ENCODE assay signal across 20 mouse cellular contexts in genomic region chr17:12037574-12037973, GRCm38 (mm10).
DNase-seq lines count a peak whose midpoint lies in the region; ATAC-seq and TF ChIP-seq lines count a peak whose summit lies in the region.
"Had no signal": no experiment of that assay in that cellular context is flagged by ENCODE, and none has a peak within 500 bp of the region (broad histone marks: within the 10 kb centered on the region; RNA-seq: fewer than 3 reads in every experiment).

No protein-coding gene starts in this region.

- no peak overlapping the region for H3K4me3 ChIP-seq in intestine, embryonic 15.5 days (replicated peaks)
- H3K4me3 ChIP-seq in intestine, postnatal 0 days (ENCODE audit: low read depth, low read length): no peak overlapping the region
- no peak overlapping the region for H3K4me3 ChIP-seq in bone marrow, adult 2 months (replicated peaks; ENCODE audit: control insufficient read depth, low read depth, low read length)
- H3K4me3 ChIP-seq in liver, embryonic 15.5 days (replicated peaks): peak overlapping the region; percentile 47
- H3K4me3 ChIP-seq: embryonic facial prominence, embryonic 13.5 days; forebrain, embryonic 10.5 days; gastrocnemius, adult 2 months; kidney, embryonic 15.5 days; midbrain, embryonic 13.5 days; neural tube, embryonic 13.5 days had no signal

- 0 out of 2 replicates have a peak, but pooled peaks cover 2% of the 10 kb centered on the region for H3K4me1 ChIP-seq in intestine, embryonic 15.5 days (replicated peaks)
- H3K4me1 ChIP-seq in intestine, postnatal 0 days (replicated peaks; ENCODE audit: control insufficient read depth, insufficient read depth, low read length): no peaks in the 10 kb centered on the region
- H3K4me1 ChIP-seq in bone marrow, adult 2 months (ENCODE audit: control insufficient read depth, insufficient read depth, low read length): peaks cover 1% of the 10 kb centered on the region; the same call in 1 of the 2 replicates
- H3K4me1 ChIP-seq in liver, embryonic 15.5 days (replicated peaks): peaks cover 55% of the 10 kb centered on the region
- H3K4me1 ChIP-seq: neural tube, embryonic 13.5 days had no signal

- no peak overlapping the region for H3K4me2 ChIP-seq in intestine, embryonic 15.5 days (replicated peaks)
- no peak overlapping the region for H3K4me2 ChIP-seq in intestine, postnatal 0 days (replicated peaks; ENCODE audit: low read depth)
- peak overlapping the region; percentile 76 for H3K4me2 ChIP-seq in liver, embryonic 15.5 days
- H3K4me2 ChIP-seq: embryonic facial prominence, embryonic 13.5 days; kidney, embryonic 15.5 days; midbrain, embryonic 13.5 days; neural tube, embryonic 13.5 days had no signal

- no peak for TF ChIP-seq POLR2A in bone marrow, adult 2 months (IDR thresholded peaks at IDR 0.05; ENCODE audit: borderline replicate concordance, control insufficient read depth, low read depth, low read length)

- no peaks in the 10 kb centered on the region for H3K36me3 ChIP-seq in intestine, embryonic 15.5 days
- H3K36me3 ChIP-seq in intestine, postnatal 0 days (ENCODE audit: control insufficient read depth, insufficient read depth): no peaks in the 10 kb centered on the region
- no peaks in the 10 kb centered on the region for H3K36me3 ChIP-seq in liver, embryonic 15.5 days (replicated peaks)
- H3K36me3 ChIP-seq: embryonic facial prominence, embryonic 13.5 days; forebrain, embryonic 10.5 days; kidney, embryonic 15.5 days; midbrain, embryonic 13.5 days; neural tube, embryonic 13.5 days had no signal

- H3K9ac ChIP-seq in intestine, embryonic 15.5 days: no peak overlapping the region
- no peak overlapping the region for H3K9ac ChIP-seq in intestine, postnatal 0 days (ENCODE audit: low read depth, low read length)
- H3K9ac ChIP-seq in liver, embryonic 15.5 days: peak overlapping the region; percentile 58
- H3K9ac ChIP-seq: embryonic facial prominence, embryonic 13.5 days; kidney, embryonic 15.5 days; midbrain, embryonic 13.5 days; neural tube, embryonic 13.5 days had no signal

- no peaks in the 10 kb centered on the region; the same call in 1 of the 2 replicates for H3K27me3 ChIP-seq in intestine, embryonic 15.5 days (replicated peaks)
- H3K27me3 ChIP-seq in intestine, postnatal 0 days (replicated peaks; ENCODE audit: control insufficient read depth, insufficient read depth, low read length): no peaks in the 10 kb centered on the region
- peaks cover 1% of the 10 kb centered on the region; the same call in 1 of the 2 replicates for H3K27me3 ChIP-seq in liver, embryonic 15.5 days
- H3K27me3 ChIP-seq: neural tube, embryonic 13.5 days had no signal

- ATAC-seq in intestine, embryonic 15.5 days: peak; percentile 21; the same call in 1 of the 2 replicates
- ATAC-seq in intestine, postnatal 0 days: no peak
- peak; percentile 37; the same call in 1 of the 2 replicates for ATAC-seq in erythroid progenitor cell, adult 5-6 weeks (replicated peaks; ENCODE audit: low FRiP score, poor library complexity, severe bottlenecking)
- ATAC-seq in liver, embryonic 15.5 days (ENCODE audit: insufficient read depth): peak; percentile 89
- ATAC-seq: midbrain, embryonic 13.5 days had no signal

- no peak for DNase-seq in kidney, postnatal 4 days
- DNase-seq in yolk sac, embryonic 10.5 days (ENCODE audit: low spot score): no peak
- DNase-seq in T-cell, adult 2 months (ENCODE audit: low spot score): no peak
- DNase-seq: adrenal gland, adult 8-10 months; cerebellum, adult 11 months; gastrocnemius, adult 2 months; heart, adult 18-20 months; lung, adult 2 months; thymus, postnatal 36 days had no signal

- no peaks in the 10 kb centered on the region for H3K9me3 ChIP-seq in intestine, embryonic 15.5 days
- H3K9me3 ChIP-seq in intestine, postnatal 0 days (ENCODE audit: control insufficient read depth): no peaks in the 10 kb centered on the region
- H3K9me3 ChIP-seq in liver, embryonic 15.5 days (replicated peaks): no peaks in the 10 kb centered on the region
- H3K9me3 ChIP-seq: embryonic facial prominence, embryonic 13.5 days; forebrain, embryonic 10.5 days; kidney, embryonic 15.5 days; midbrain, embryonic 13.5 days; neural tube, embryonic 13.5 days had no signal

- H3K27ac ChIP-seq in intestine, embryonic 15.5 days: no peak overlapping the region
- H3K27ac ChIP-seq in intestine, postnatal 0 days (ENCODE audit: low read depth, low read length): no peak overlapping the region
- peak overlapping the region; percentile 78 for H3K27ac ChIP-seq in bone marrow, adult 2 months (ENCODE audit: control insufficient read depth, insufficient read depth, low read depth, low read length, poor library complexity)
- peak overlapping the region; percentile 96 for H3K27ac ChIP-seq in liver, embryonic 15.5 days (replicated peaks)
- H3K27ac ChIP-seq: embryonic facial prominence, embryonic 13.5 days; forebrain, embryonic 10.5 days; gastrocnemius, adult 2 months; kidney, embryonic 15.5 days; macrophage; midbrain, embryonic 13.5 days; neural tube, embryonic 13.5 days had no signal

- TF ChIP-seq CTCF in intestine, postnatal 0 days (IDR thresholded peaks at IDR 0.05; ENCODE audit: low read depth): no peak
- TF ChIP-seq CTCF in bone marrow, adult 2 months (IDR thresholded peaks at IDR 0.05; ENCODE audit: control insufficient read depth, insufficient read depth, low read length): no peak

- WGBS in intestine, embryonic 15.5 days: 88% methylated on average over 2 of the region's 2 CpGs
- WGBS in intestine, postnatal 0 days: 69% methylated on average over 2 of the region's 2 CpGs
- 87% methylated on average over 2 of the region's 2 CpGs for WGBS in bone marrow, adult 2 months
- 53% methylated on average over 2 of the region's 2 CpGs for WGBS in liver, embryonic 15.5 days (ENCODE audit: insufficient replicate concordance)

Comparison
In these comparisons a context has a peak if more than half of its experiments do, and no peak if none do; other contexts are left out.
1. H3K27ac ChIP-seq: peak in bone marrow, adult 2 months (single experiment) and liver, embryonic 15.5 days (single experiment); none in intestine, embryonic 15.5 days (single experiment) and intestine, postnatal 0 days (single experiment).